Mouse (Mus musculus): ENCODE results near the gene Ahctf1.

Gene Ahctf1

DNA sequence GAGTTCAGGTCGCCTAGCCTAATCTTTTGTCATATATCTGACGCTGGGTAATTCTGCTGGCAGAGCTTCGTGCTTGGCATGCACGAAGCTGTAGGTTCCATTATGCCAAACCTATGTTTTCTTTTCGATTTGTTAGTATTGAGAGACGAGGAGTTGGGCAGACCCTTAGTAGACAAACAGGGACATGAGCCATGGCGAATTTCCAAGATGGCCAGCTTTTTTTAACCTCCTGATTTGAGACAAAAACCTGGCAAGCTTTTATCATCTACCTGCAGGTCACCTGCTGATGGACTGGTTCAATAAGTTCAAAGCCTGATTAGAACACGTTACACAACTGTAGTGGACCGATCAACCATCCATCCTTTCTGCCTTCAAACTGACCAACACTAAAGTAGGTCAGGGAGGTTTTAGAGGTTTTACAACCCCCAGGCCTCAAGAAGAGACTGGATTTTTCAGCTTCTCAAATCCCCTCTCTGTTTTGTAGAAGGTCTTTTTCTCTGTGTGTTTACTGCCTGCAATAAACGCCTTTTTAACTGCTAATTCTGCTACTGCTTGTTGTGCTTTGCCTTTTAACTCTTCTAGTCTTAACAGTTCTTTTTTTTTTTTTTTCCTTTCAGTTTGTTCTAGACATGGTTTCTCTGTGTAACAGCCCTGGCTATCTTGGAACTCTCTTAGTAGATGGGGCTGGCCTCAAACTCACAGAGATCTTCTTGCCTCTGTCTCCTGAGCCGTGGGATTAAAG, 831 bp upstream of the Ahctf1 start:
- DNase-seq (ENCODE audit: low read depth, low spot score), result no peak

DNA sequence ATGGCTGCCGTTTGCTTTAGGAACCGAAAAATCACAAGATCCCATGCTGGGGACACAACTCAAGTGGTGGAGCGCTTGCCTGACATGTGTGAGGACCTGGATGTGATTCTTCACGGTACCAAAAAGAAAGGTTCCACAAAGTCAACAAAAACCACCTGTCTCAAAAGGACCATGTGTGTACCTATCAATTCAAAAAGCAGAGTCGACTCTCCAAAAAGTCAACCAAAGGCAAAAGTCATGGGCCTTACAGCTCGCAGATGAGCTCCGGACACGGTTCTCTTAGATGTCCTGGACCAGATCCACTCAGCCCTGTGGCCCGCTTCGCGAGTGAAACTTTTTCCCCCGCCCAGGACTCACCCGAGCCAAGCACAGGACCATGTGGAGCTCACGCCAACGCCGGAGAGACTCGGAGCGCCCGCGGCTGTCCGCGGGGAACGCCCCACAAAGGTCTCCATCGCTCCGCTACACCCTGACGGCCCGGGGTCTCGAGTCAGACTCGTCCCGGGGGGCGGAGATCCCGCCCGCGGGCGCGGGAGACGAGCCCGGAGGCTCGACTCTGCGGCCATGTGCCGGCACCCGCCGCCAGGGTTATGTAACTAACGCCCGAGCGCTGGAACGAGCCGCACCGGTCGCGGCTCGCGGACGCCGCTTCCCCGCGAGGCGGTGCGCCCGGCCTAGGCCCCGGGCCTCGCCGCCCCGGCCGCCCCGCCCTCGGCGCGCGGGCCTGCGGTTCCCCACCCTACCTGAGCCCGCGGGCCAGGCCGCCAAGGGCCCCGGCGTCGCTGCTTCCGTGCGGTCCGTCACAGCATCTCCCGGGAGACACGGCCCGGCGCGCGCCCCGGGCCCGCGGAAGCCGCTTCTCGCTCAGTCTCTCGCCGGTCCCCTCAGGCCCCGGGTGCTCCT, 619 bp downstream of the Ahctf1 start, which contains the start of gene Gm10518:
Gm10518 (plus strand) TSS at position 767 of the 903 bp plus-strand sequence.
- peak; percentile 48 for DNase-seq (ENCODE audit: low read depth, low spot score)

DNA sequence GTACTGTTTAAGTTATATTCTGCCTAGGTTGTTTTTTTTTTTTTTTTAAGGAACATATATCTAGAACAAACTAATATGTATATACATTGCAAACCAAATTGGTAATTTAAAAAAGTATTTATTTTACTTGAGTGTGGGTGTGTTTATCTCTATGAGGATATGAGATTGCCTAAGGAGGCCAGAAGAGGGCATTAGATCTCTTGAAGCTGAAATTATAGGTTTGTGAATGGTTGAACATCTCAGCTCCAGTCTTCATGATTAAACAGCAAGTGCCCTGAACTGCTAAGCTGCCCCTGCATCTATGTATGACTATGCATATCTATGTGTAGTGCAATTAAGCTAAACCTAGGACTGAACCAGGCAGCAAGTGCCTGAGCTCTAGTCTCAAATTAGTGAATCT, 4.7 kb downstream of the Ahctf1 start:
- DNase-seq (ENCODE audit: low read depth, low spot score), result no peak

DNA sequence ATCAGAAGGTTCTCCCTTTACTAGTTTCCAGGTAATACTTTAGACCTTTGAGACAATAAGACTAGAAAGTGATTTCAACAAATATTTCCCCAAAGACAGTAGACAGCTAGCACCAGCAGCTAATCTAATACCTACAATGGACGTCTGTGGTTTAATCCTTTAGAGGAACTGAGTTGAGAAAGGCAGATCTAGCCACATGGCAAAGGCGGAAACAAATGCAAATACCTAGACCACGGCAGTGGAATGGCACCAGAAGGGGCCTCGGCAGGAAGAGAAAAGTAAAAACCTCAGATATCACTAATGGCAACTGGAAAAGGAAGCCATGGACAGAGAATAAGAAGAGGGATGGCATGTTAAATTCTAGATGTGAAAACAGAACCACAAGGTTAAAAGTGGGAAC, 16.2 kb downstream of the Ahctf1 start:
- DNase-seq (ENCODE audit: low read depth, low spot score), result no peak

- no peak for DNase-seq (ENCODE audit: low read depth, low spot score)
Observed at GRCm38 (mm10) chr1:179785502-179785901, 18.0 kb downstream of the Ahctf1 start.

GRCm38 (mm10) chr1:179784098-179784497, 19.4 kb downstream of the Ahctf1 start:
- no peak for DNase-seq (ENCODE audit: low read depth, low spot score)

DNA sequence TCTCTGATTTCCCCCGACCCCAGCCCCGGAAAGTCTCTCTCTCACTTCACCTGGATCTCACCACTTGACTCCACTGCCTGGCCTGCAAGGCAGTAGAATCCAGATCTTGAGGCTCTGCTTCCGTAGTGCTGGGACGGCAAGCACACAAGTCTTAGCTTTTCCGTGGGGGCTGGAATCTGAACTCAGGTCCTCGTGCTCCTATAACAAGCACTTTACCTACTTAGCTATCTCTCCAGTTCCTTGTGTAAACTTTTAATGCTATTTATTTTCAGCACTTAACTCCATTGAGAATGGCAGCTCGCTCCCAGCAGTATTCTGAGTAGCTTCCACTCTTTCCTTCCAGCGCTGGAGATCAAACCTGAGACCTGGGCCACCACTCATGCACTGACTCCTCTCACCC, 26.6 kb downstream of the Ahctf1 start:
- no peak for DNase-seq (ENCODE audit: low read depth, low spot score)

DNA sequence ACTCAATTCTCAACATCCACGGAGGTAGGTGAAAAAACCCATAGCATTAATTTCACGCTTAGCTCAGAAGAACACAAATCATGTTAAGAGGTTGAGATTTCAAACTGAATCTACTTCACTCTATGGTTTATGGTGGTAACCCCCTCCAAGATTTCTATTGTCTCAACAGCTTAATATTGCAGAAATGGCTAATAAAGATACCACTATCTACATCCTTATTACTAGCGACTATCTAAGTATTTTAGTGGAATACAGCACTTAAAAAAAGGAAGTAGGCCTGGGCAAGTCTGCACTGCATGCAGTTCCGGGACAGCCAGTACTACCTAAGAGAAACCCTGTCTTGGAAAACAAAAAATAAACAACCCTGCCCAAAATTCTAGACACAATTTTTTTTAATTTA, 42.9 kb downstream of the Ahctf1 start:
- DNase-seq (ENCODE audit: low read depth, low spot score), result no peak

DNA sequence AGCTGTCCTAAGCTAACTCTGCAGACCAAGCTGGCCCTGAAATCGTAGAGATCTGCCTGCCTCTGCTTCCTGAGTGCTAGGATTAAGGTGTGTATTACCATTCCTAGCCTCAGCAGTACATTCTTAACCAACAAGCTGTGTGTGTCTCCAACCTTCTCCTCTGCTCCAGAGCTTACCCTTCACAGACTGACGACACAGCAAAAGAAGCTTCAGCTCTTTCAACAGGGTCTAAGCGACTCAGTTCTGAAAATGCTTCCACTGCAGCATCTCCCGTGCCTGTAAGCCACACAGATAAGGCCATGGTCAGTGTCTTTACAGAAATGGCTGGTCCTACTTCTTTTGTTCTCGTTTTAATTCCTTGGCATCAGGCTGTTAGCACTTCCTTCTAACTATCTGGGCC, 43.4 kb downstream of the Ahctf1 start:
- no peak for DNase-seq (ENCODE audit: low read depth, low spot score)

- DNase-seq (ENCODE audit: low read depth, low spot score), result no peak
Observed at GRCm38 (mm10) chr1:179756477-179756876, 47.0 kb downstream of the Ahctf1 start.

GRCm38 (mm10) chr1:179753006-179753405, 50.5 kb downstream of the Ahctf1 start:
- no peak for DNase-seq (ENCODE audit: low read depth, low spot score)

DNA sequence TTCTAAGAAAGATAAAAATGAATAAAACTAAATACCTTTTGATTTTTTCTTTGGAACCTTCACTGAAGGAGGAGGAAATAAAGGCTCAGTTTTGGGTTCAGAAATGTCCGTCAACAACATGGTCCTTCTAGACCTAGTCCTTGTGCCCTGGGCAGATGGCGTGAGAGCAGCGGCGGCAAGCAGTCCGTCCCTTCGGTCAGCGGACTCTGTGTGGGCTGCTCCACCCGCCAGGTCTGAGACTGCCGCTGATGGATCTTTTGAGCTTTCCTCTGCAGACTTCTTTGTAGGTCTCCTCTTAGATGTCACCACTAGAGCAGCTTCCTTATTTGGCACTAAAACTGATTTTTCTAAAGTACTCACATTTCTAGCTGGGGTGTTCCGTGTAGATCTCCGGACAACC, 51.2 kb downstream of the Ahctf1 start:
- DNase-seq (ENCODE audit: low read depth, low spot score), result no peak

DNA sequence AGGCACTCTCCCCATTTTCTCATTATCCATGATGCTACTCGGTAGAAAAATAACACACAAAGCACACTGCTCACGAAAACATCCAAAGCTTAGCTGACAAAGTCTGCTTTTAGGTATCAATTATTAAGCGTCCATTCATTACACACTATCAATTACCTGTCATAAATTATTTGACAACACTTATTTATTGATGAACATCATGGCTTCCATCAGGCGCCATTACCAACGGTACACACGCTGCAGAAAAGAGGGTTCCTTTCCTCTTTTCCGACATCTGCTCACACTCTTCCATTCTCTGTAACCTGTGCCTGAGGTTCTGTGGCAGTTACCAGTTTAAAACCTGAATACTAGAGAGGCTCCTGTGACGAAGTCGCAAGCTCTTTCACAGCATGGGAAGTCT, 58.3 kb downstream of the Ahctf1 start, which contains the start of gene Kif28:
Kif28 (minus strand) TSS at position 101 of the 400 bp plus-strand sequence.
- DNase-seq (ENCODE audit: low read depth, low spot score), result no peak

GRCm38 (mm10) chr1:179743593-179744193, 59.8 kb downstream of the Ahctf1 start:
- no peak for DNase-seq (ENCODE audit: low read depth, low spot score)

GRCm38 (mm10) chr1:179736483-179736882, 67.0 kb downstream of the Ahctf1 start:
- DNase-seq (ENCODE audit: low read depth, low spot score), result no peak

GRCm38 (mm10) chr1:179734500-179735474, 68.7 kb downstream of the Ahctf1 start:
- peak; percentile 94 for DNase-seq (ENCODE audit: low read depth, low spot score)

DNA sequence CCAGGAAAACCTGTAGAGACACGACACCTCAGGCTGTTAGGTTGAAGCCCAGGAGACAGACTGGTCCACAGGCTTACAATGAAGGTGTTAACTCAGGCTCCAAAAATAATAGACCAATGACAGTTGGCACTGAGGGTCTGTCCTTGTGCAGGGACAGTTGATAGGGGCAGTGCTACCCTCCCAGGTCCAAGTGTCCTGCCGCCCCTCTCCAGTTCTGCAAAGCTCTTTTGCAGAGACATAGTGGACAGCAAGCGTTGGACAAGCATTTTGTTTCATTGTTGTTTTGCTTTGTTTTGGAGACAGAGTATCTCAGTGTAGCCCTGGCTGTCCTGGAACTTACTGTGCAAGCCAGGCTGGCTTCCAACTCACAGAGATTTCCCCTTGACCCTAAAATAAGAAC, 72.1 kb downstream of the Ahctf1 start:
- no peak for DNase-seq (ENCODE audit: low read depth, low spot score)

DNA sequence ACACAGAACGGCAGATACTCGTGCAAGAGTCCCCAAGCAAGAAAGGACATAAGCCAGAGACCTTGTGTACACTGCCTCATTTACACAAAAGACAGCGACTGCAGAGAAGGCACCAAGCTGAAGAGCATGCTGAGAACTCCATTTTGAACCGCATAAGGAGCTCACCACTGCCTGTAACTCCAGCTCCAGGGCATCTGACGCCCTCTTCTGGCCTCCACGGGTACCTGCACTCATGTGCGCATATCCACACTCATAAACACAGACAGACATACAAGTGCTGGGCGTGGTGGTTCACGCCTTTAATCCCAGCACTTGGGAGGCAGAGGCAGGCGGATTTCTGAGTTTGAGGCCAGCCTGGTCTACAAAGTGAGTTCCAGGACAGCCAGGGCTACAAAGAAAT, 74.8 kb downstream of the Ahctf1 start:
- DNase-seq (ENCODE audit: low read depth, low spot score), result peak; percentile 69

DNA sequence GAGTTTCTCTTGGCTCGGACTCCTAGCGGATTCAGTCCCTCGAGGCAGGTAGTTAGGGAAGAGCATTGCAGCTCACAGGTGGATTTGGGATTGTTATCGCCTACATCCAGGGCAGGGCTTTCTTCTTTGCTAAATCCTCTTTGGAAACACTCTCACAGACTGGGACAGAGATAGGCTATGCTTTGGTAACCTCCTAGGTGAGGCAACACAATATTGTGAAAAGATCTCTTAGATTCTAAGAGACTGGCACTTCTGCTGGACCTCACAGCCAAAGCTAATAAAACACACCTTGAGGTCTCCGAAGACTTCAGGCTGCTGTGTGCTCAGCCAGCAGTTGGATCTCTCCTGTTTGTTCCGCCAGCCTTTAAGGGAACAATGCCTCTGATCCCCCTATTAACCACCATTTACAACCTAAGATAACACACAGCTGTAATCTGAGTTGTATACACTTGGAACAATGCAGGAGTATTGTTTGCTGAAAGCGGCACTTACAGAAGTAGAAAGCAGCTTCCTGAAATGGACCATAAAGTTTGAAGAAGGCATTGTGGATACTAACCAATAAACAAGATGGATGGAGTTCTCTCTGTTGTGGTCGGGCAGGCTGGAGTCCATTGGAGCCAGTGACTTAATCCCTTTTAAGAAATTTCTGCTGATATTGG, 80.5 kb downstream of the Ahctf1 start:
- peak; percentile 55 for DNase-seq (ENCODE audit: low read depth, low spot score)

- DNase-seq (ENCODE audit: low read depth, low spot score), result no peak
Observed at GRCm38 (mm10) chr1:179715786-179716185, 87.7 kb downstream of the Ahctf1 start.
